Comparison of ENCODE assay signal across 20 mouse cellular contexts in genomic region chr10:39896503-39896902, GRCm38 (mm10). TPM values are rescaled to one million over a fixed set of nuclear protein-coding genes. Genes with fewer than 3 reads are reported as not detected.
DNase-seq lines count a peak whose midpoint lies in the region; ATAC-seq and TF ChIP-seq lines count a peak whose summit lies in the region.
"Had no signal": no experiment of that assay in that cellular context is flagged by ENCODE, and none has a peak within 500 bp of the region (broad histone marks: within the 10 kb centered on the region; RNA-seq: fewer than 3 reads in every experiment).

No protein-coding gene starts in this region.

- TF ChIP-seq CTCF in forebrain, postnatal 0 days (IDR thresholded peaks at IDR 0.05; ENCODE audit: low read depth) = peak; percentile 30; the same call in 1 of the 2 replicates
- TF ChIP-seq CTCF in layer of hippocampus, adult 2 months (conservative IDR thresholded peaks at IDR 0.05) = peak; percentile 55
- TF ChIP-seq CTCF in MEL (IDR thresholded peaks at IDR 0.05 in 2 of 3, conservative IDR thresholded peaks at IDR 0.05 in 1 of 3; ENCODE audit: control insufficient read depth in 1 of 3, insufficient read depth in 1 of 3, low read depth in 2 of 3, low read length in 3 of 3, poor library complexity in 1 of 3, severe bottlenecking in 1 of 3) = peak; percentile 31 to 65 (median 53); a peak in 5 of 6 replicates

- H3K9ac ChIP-seq in forebrain, postnatal 0 days = no peak overlapping the region
- H3K9ac ChIP-seq in forebrain, embryonic 11.5 days (ENCODE audit: low read length) = no peak overlapping the region
- no peak overlapping the region for H3K9ac ChIP-seq in MEL (ENCODE audit: control insufficient read depth, low read depth, low read length, poor library complexity, severe bottlenecking)
- H3K9ac ChIP-seq: embryonic facial prominence, embryonic 15.5 days; hindbrain, embryonic 13.5 days; midbrain, embryonic 15.5 days; neural tube, embryonic 12.5 days had no signal

- H3K4me2 ChIP-seq in forebrain, postnatal 0 days (ENCODE audit: low read depth) = no peak overlapping the region
- H3K4me2 ChIP-seq in forebrain, embryonic 11.5 days (ENCODE audit: low read depth, low read length, severe bottlenecking) = no peak overlapping the region
- H3K4me2 ChIP-seq: embryonic facial prominence, embryonic 15.5 days; hindbrain, embryonic 13.5 days; midbrain, embryonic 15.5 days; neural tube, embryonic 12.5 days had no signal

- TF ChIP-seq POLR2A in MEL (IDR thresholded peaks at IDR 0.05; ENCODE audit: control insufficient read depth in 1 of 2, insufficient read depth in 1 of 2, low read depth in 1 of 2, low read length in 2 of 2, poor library complexity in 1 of 2) = no peak

- WGBS in forebrain, postnatal 0 days = 78% methylated on average over 5 of the region's 5 CpGs
- WGBS in forebrain, embryonic 11.5 days = 83% methylated on average over 5 of the region's 5 CpGs

- no peaks in the 10 kb centered on the region for H3K36me3 ChIP-seq in forebrain, postnatal 0 days (ENCODE audit: insufficient read depth)
- no peaks in the 10 kb centered on the region; the same call in 1 of the 2 replicates for H3K36me3 ChIP-seq in forebrain, embryonic 11.5 days (ENCODE audit: control insufficient read depth, insufficient read depth, low read length)
- H3K36me3 ChIP-seq in MEL (ENCODE audit: control insufficient read depth in 1 of 2, insufficient read depth in 2 of 2, low read length in 2 of 2) = peaks cover 0 to 7% of the 10 kb centered on the region in 2 experiments; a peak in 1 of 4 replicates
- H3K36me3 ChIP-seq: midbrain, embryonic 15.5 days; neural tube, embryonic 12.5 days had no signal

- no peaks in the 10 kb centered on the region for H3K9me3 ChIP-seq in forebrain, postnatal 0 days (ENCODE audit: low read length)
- no peaks in the 10 kb centered on the region for H3K9me3 ChIP-seq in forebrain, embryonic 11.5 days (ENCODE audit: control insufficient read depth, low read length)
- no peaks in the 10 kb centered on the region for H3K9me3 ChIP-seq in MEL (replicated peaks; ENCODE audit: insufficient read depth, low read length)
- H3K9me3 ChIP-seq: embryonic facial prominence, embryonic 15.5 days; hindbrain, embryonic 13.5 days; midbrain, embryonic 15.5 days; neural tube, embryonic 12.5 days had no signal

- no peak for TF ChIP-seq EP300 in MEL (IDR thresholded peaks at IDR 0.05; ENCODE audit: low read depth in 1 of 2, low read length in 2 of 2)

- H3K4me1 ChIP-seq in forebrain, postnatal 0 days (ENCODE audit: insufficient read depth) = no peaks in the 10 kb centered on the region
- peaks cover 5% of the 10 kb centered on the region for H3K4me1 ChIP-seq in forebrain, embryonic 11.5 days (replicated peaks; ENCODE audit: control insufficient read depth, insufficient read depth, low read length)
- H3K4me1 ChIP-seq in MEL (ENCODE audit: control insufficient read depth in 1 of 2, insufficient read depth in 2 of 2, low read length in 2 of 2) = peaks cover 0 to 7% of the 10 kb centered on the region in 2 experiments; a peak in 1 of 4 replicates
- H3K4me1 ChIP-seq: embryonic facial prominence, embryonic 15.5 days had no signal

- no peak for ATAC-seq in forebrain, postnatal 0 days
- no peak for ATAC-seq in forebrain, embryonic 11.5 days (replicated peaks; ENCODE audit: low FRiP score)
- ATAC-seq: forebrain, embryonic 14.5 days; midbrain, embryonic 15.5 days had no signal

- H3K79me2 ChIP-seq in MEL (ENCODE audit: control insufficient read depth, insufficient read depth, low read length, poor library complexity) = no peaks in the 10 kb centered on the region

- no peak for DNase-seq in forebrain, postnatal 0 days
- no peak for DNase-seq in forebrain, embryonic 11.5 days (ENCODE audit: low spot score)
- no peak for DNase-seq in layer of hippocampus, adult 2 months (ENCODE audit: low spot score in 2 of 2)
- no peak for DNase-seq in layer of hippocampus, adult 9-11 months
- DNase-seq in 3T3-L1 (ENCODE audit: low read depth, low spot score) (peak; percentile 9), MEL (ENCODE audit: low read depth, low spot score) (peak; percentile 26)
- DNase-seq in cerebellum, postnatal 25 days = no peak
- DNase-seq in adrenal gland, postnatal 10 days = no peak
- DNase-seq: adrenal gland, postnatal 36 days; gastrocnemius, postnatal 25 days had no signal

- peak; percentile 55 for TF ChIP-seq RAD21 in MEL (IDR thresholded peaks at IDR 0.05; ENCODE audit: low read depth, low read length)

- H3K27me3 ChIP-seq in forebrain, postnatal 0 days (ENCODE audit: insufficient read depth, low read length) = no peaks in the 10 kb centered on the region
- no peaks in the 10 kb centered on the region for H3K27me3 ChIP-seq in forebrain, embryonic 11.5 days (ENCODE audit: control insufficient read depth, insufficient read depth, low read length)
- H3K27me3 ChIP-seq in MEL (ENCODE audit: control insufficient read depth in 1 of 2, insufficient read depth in 2 of 2, low read length in 2 of 2) = no peaks in the 10 kb centered on the region
- H3K27me3 ChIP-seq: embryonic facial prominence, embryonic 15.5 days; hindbrain, embryonic 13.5 days; midbrain, embryonic 15.5 days; neural tube, embryonic 12.5 days had no signal

- no peak overlapping the region for H3K27ac ChIP-seq in forebrain, postnatal 0 days (ENCODE audit: low read depth, low read length)
- H3K27ac ChIP-seq in forebrain, embryonic 11.5 days (ENCODE audit: low read depth, low read length) = no peak overlapping the region
- H3K27ac ChIP-seq in layer of hippocampus, adult 2 months = no peak overlapping the region
- no peak overlapping the region for H3K27ac ChIP-seq in MEL (ENCODE audit: control insufficient read depth, low read depth, low read length)
- H3K27ac ChIP-seq: embryonic facial prominence, embryonic 15.5 days; hindbrain, embryonic 13.5 days; midbrain, embryonic 15.5 days; neural tube, embryonic 12.5 days had no signal

- no peak overlapping the region for H3K4me3 ChIP-seq in forebrain, postnatal 0 days (ENCODE audit: low read depth, low read length)
- H3K4me3 ChIP-seq in forebrain, embryonic 11.5 days (ENCODE audit: low read depth, low read length) = no peak overlapping the region
- no peak overlapping the region for H3K4me3 ChIP-seq in layer of hippocampus, adult 2 months
- H3K4me3 ChIP-seq in MEL (ENCODE audit: control insufficient read depth in 1 of 2, insufficient read depth in 1 of 2, low read depth in 2 of 2, low read length in 2 of 2) = no peak overlapping the region
- H3K4me3 ChIP-seq: embryonic facial prominence, embryonic 15.5 days; hindbrain, embryonic 13.5 days; midbrain, embryonic 15.5 days; neural tube, embryonic 12.5 days had no signal

TF ChIP-seq in MEL, 35 proteins besides CTCF, POLR2A, EP300 and RAD21:
- TF ChIP-seq USF1 (IDR thresholded peaks at IDR 0.05; ENCODE audit: low read depth, low read length) (no peak), ZC3H11A (IDR thresholded peaks at IDR 0.05; ENCODE audit: low read depth, low read length) (peak; percentile 45; the same call in 1 of the 2 replicates), SMC3 (IDR thresholded peaks at IDR 0.05; ENCODE audit: low read depth, low read length) (peak; percentile 68)

RNA-seq across cellular contexts. Expression of gene Mfsd4b4, which starts 2.5 kb away (rescaled TPM):
- 8.8 and 14.2 TPM in 2 replicates for total RNA-seq in forebrain, postnatal 0 days (2014; rRNA removed)
- polyA plus RNA-seq in forebrain, postnatal 0 days (2015; fragmentation: Nextera tagmentation; extraction: Ambion mirVana) = 2.1 and 2.7 TPM in 2 replicates
- 4.9 and 5.4 TPM in 2 replicates for polyA plus RNA-seq in forebrain, embryonic 11.5 days (2014; fragmentation: Nextera tagmentation; extraction: Ambion mirVana)
- total RNA-seq in layer of hippocampus, adult 2 months (2021) = 1 to 10 TPM; 7.8 to 7.9 TPM
- total RNA-seq in MEL (2012; rRNA removed) = 0.04 TPM in 1 of 2 replicates, not detected in the other
- polyA plus RNA-seq in MEL (2012; ENCODE audit: insufficient read depth in 1 of 2, insufficient read length in 2 of 2, low read depth in 1 of 2, low replicate concordance in 2 of 2, missing spikeins in 1 of 2) = not detected
- 1 to 10 TPM; 6.5 to 9.3 TPM for total RNA-seq in adrenal gland, postnatal 10 days (2021)

RNA-seq across cellular contexts. Expression of gene Mfsd4b2, which starts 30.2 kb away (rescaled TPM):
- not detected in 2 replicates for total RNA-seq in forebrain, postnatal 0 days (2014; rRNA removed)
- not detected in 2 replicates for polyA plus RNA-seq in forebrain, postnatal 0 days (2015; fragmentation: Nextera tagmentation; extraction: Ambion mirVana)
- not detected in 2 replicates for polyA plus RNA-seq in forebrain, embryonic 11.5 days (2014; fragmentation: Nextera tagmentation; extraction: Ambion mirVana)
- total RNA-seq in layer of hippocampus, adult 2 months (2021) = under 1 TPM; 0.22 to 0.23 TPM
- not detected in 2 replicates for total RNA-seq in MEL (2012; rRNA removed)
- not detected for polyA plus RNA-seq in MEL (2012; ENCODE audit: insufficient read depth in 1 of 2, insufficient read length in 2 of 2, low read depth in 1 of 2, low replicate concordance in 2 of 2, missing spikeins in 1 of 2)
- total RNA-seq in adrenal gland, postnatal 10 days (2021) = under 1 TPM; 0.27 to 0.33 TPM
- total RNA-seq: common myeloid progenitor, adult 5-6 weeks; megakaryocyte progenitor cell, adult 5-6 weeks had no signal
- polyA plus RNA-seq: C2C12; embryonic facial prominence, embryonic 15.5 days; forebrain, embryonic 14.5 days; heart, embryonic 14.5 days; hindbrain, embryonic 13.5 days; kidney, embryonic 16.5 days; neural tube, embryonic 12.5 days had no signal

Comparison
In these comparisons a context has a peak if more than half of its experiments do, and no peak if none do; other contexts are left out.
1. DNase-seq: peak in 3T3-L1 (single experiment) and MEL (single experiment); none in forebrain, postnatal 0 days (single experiment), forebrain, embryonic 11.5 days (single experiment), layer of hippocampus, adult 2 months (0 of 2), layer of hippocampus, adult 9-11 months (single experiment), cerebellum, postnatal 25 days (0 of 2) and adrenal gland, postnatal 10 days (single experiment).
2. Peak in every context shown above with its lines, with median percentiles within 50 percentile points of each other: CTCF ChIP-seq.